Mouse (Mus musculus) heart, postnatal 0 days (tissue): ENCODE results near the gene Mical2.

Source experiments
- CTCF ChIP-seq: IDR thresholded peaks from 2 replicates; pipeline ENCODE4 v1.5.1; 2016; ENCODE audit warnings: antibody characterized with exemption, control low read depth, low read depth
- EP300 ChIP-seq: IDR thresholded peaks from 2 replicates; pipeline ENCODE4 v1.6.1; 2016; ENCODE audit warnings: antibody characterized with exemption, low read depth

DNA sequence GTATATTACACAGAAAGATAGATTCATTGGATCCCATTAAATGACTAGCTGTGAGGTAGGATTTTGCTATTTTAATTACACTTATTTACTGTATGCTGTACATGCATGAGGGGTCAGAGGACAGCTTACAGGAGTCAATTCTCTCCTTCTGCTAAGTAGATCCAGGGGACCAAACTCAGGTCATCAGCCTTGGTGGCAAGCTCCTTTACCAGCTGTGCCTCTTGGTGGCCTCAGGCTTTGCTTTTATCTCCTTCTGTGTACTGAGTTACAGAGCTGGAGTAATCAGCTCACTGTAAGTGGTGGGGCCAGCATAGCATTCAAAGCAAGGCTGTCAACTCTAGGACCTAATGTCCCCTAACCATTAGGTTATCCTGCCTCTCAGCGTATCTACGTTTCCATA is 229.3 kb downstream of the Mical2 start:
- TF ChIP-seq EP300 (no peak), CTCF (no peak)
